Mouse (Mus musculus): ENCODE measurements around the gene Lypd3.

DNA sequence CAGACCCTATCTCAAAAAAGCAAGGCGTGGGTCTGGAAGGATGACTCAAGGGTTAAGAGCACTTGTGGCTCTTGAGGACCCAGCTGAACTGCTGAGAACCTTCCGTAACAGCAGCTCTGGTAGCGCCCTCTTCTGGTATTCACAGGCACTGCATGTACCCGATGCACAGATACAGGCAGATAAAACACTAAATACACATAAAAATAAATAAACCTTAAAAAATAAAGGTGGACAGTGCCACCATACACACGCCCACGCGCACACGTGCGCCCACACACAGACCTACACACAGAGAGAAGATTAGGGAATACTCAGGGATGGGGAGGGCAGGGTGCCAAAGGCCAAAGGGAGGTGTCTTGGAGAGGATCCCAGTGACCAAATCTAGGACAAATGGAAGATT is 6.1 kb downstream of the Lypd3 start:
- peak; percentile 78 for TF ChIP-seq CTCF (IDR thresholded peaks at IDR 0.05)
- no peak for TF ChIP-seq EP300 (IDR thresholded peaks at IDR 0.05; ENCODE audit: insufficient read depth, low read depth, low read length)
- TF ChIP-seq POLR2A (IDR thresholded peaks at IDR 0.05; ENCODE audit: insufficient read depth, low read depth, low read length) = no peak

Data from heart, adult 2 months (tissue).